Mouse (Mus musculus) adrenal gland, postnatal 14 days (tissue): ENCODE measurements around the gene Krtap8-1. TPM values are rescaled to one million over a fixed set of nuclear protein-coding genes. Genes with fewer than 3 reads are reported as not detected.

Source experiments
- DNase-seq: peaks from one replicate; pipeline ENCODE4 v3.0.0; 2021; ENCODE audit warnings: mixed read lengths
- long read RNA-seq, 2 experiments: library from polyadenylated mRNA; stranded (forward); transcript quantifications; one replicate each; pipeline ENCODE4 v2.0.0; 2021
- total RNA-seq: library from RNA; stranded (reverse); gene quantifications from 2 replicates; pipeline ENCODE4 v1.2.3, GENCODE M21; 2021

Krtap8-1 gene
- not detected in 2 replicates for total RNA-seq
- long read RNA-seq, experiment 1: 0 reads
- long read RNA-seq, experiment 2: 0 reads

DNA sequence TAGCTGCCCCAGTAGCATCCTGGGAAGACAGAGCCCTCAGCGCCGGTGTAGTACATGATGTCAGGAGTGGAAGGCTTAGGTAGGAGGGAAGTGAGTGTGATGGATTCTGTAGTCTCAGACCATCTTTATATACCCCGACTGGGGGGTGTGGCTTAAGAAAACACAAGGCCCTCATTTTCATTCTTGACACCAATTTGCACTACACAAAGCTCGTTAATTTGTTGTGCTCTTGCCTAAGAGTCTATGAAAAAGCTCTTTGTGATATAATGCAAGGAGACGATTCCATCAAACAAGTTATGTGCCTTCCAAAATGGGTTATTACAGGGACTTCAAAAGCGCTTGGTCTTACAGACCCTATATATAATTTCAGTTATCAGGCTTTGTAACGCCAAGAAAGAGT is at the start of gene Krtap8-1:
Krtap8-1 (minus strand) TSS at position 101 of the 400 bp plus-strand sequence.
- DNase-seq: no peak

DNA sequence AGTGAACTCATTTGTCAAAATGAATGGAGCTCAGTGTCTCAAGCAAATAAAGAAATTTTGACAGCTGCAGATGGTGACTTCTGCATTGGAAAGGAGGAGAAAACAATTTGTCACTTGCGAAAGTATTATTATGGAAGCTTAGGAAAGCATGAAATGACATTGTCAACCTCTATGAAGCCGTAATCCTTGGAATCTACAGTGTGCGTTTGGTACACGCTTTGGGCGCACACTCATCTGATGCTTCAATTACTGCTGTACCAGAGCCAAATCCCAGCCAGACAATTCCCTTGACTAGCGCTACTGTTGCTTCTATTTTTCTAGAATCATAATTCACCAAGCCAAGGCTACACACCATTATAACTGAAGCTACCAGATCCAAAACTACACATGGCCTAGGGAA is 49.6 kb upstream of the Krtap8-1 start:
- no peak for DNase-seq

DNA sequence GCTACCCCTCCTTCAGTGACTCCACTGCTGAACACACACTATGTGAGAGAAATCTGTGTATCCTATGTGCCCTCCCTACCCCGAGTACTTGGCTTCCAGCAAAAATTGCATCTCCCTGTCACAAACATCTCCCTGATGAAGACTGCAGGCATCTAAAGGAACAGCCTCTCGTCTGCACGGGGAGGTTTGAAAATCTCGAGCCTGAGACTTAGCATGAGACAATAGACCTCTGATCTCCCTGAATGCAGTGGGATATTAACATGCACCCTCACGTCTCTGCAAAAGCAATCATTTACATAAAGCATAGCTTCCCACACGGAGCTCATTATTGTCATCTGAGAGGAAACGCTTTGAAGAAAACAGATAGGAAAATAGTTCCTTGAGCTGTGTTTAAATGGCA is 42.8 kb upstream of the Krtap8-1 start:
- DNase-seq: no peak

DNA sequence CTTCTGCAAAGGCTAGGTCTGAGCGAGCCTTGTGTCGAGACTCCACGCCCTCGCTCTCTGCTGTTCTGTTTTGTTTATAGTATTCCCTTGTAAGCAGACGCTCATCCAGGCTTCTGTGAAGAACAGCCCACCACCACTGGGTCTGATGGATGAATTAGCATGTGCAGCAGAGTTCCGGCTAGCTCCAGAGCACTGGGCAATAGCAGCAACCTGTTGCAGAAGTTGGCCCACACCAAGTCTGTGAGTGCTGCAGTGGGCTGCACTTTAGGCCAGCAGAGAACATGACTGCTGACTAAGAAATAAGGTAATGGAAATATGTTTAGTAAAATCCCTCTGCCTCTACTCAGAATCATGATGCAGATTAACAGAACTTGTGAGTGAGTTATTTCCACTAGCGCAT is 42.1 kb upstream of the Krtap8-1 start:
- no peak for DNase-seq

DNA sequence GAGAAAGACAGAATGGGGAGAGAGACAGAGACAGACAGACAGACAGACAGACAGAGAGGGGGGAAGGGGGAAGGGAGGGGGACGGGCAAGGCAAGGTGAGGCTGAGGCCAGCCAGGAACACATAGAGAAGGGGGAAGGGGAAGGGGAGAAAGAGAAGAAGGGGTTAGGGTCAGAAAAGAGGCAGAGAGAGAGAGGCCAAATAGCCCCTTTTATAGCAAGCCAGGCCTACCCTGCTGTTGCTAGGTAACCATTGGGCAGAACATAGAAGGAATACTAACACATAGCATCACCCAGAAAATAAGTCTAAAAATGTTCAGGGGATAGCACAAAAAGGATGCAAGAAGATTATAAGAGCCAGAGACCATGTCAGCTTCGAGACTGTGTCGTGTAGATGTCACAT is 40.6 kb upstream of the Krtap8-1 start:
- no peak for DNase-seq

DNA sequence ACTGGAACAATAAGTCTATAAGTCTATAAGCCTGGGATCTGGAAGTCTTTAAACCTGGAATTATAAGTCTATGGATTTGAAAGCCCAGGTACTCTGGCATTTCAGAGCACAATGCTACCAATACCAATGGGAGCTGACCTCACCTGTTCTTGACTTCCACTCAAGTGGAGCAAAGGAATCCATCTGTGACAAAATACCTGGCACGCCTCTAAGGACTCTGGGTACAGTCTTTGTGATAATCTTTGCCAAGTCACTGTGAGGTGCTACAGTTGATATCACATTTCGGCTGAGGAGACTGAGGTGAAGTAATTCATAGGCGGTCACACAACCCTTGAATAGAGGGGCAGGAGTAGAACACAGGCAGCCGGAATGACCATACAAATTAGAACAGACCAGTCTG is 33.2 kb upstream of the Krtap8-1 start:
- no peak for DNase-seq

DNA sequence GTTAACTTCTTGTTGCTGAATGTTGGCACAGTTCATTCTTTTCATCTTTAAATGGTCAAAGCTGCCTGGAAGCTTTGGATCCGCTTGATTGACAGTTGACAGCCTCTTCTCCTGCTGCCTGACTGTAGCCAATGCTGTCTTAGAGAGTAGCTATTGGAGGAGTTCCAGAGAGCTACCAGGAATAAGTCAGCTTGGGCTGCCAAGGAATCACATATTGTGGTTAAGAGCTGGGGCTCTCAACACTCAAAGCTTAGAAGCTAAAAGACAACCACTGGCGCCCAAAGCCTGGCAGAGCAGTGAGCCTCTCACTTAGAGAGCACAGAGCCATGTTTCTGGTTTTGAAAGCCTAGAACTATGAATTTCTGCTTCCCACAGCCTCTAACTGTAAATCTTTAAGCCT is 32.8 kb upstream of the Krtap8-1 start:
- no peak for DNase-seq

DNA sequence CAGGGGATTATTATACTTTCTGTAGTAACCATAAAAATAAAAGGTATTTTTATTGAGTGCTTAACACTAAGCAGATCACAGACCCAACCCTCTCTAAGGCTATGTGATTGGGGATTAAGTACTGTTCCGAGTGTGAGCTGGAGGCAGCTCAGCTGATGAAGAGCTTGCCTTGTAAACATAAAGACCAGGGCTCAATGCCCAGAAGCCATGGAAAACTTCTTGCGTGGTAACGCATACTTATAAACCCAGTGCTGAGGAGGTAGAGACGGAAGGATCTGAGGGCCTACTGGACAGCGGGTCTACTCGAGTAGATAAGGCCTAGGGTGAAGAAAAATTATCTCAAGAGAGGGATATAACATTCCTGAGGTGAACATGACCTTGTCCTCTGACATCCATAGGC is 32.3 kb upstream of the Krtap8-1 start:
- DNase-seq: no peak

DNA sequence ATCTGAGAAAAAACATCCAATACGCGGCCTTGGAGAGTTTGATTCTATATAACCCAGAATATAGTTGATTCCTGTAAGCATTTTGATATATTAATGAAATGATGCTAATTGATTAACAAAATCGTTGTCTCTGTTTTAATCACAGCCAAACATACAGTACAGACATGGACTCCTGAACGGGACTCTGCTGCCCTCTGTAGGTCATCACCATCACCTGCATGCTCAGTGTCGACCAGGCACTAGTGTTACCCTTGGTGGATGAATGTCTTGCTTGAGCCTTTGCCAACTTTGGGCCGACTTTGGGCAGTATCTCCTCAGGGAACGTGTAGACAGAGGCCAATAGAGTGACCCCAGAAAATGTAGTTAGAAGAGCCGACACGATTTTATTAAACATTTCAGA is 29.9 kb upstream of the Krtap8-1 start:
- peak; percentile 72 for DNase-seq

DNA sequence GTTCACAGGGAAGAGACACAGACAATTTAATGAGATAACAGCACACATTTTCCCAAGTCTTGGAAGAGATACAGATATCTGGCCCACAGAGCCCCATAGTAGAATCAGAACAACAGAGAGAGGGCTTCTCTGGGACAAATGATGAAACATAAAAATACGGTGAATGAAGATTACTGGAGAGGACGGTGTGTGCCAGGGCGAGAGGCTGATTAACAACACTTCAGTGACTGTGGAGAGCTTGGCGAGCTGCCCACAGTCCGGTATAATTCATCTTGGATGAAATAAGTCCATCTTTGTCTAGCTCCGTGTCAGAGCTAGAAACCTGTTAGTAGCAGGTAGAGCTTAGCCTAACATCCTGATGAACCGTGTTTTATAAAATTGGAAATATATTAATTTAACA is 25.7 kb upstream of the Krtap8-1 start:
- no peak for DNase-seq

DNA sequence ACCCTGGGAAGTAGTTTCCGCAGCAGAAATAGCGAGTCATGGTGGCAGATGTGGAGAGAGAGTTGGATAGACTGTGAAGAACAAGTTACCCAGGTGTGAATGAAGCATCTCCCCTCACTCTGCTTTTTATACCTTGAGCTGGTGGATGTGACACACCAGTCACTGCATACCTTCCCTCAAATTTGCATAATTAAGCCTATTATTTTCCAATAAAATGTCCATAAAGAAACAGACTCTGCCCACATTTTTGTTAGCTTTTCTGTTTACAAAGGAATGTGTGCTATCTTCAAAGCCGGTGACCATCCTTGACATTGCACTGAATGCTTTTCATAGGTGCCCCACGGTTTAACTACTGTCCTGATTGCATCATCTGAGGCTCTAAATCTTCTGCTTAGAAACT is 20.5 kb upstream of the Krtap8-1 start, which contains the start of gene Krtap7-1:
Krtap7-1 (minus strand) TSS at position 101 of the 400 bp plus-strand sequence.
- DNase-seq: no peak

DNA sequence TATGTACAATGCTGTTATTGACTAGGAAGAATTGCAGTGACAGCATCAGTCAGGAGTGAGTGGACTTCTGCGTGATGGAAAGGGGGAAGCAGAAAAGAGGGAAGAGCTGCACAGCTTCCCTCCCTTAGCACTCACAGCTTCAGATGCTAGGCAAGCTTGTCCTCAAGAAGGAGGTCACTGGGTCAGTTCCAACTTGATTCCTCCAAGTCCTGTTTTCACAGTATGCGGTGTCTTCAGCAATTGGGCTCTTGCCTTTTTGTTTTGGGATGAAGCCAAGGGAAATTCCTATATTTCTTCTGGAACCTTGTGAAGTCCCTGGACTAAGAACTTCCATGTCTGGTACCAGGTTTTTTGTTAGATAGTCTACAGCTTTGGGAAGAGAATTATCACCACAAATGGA is 15.8 kb upstream of the Krtap8-1 start:
- no peak for DNase-seq

DNA sequence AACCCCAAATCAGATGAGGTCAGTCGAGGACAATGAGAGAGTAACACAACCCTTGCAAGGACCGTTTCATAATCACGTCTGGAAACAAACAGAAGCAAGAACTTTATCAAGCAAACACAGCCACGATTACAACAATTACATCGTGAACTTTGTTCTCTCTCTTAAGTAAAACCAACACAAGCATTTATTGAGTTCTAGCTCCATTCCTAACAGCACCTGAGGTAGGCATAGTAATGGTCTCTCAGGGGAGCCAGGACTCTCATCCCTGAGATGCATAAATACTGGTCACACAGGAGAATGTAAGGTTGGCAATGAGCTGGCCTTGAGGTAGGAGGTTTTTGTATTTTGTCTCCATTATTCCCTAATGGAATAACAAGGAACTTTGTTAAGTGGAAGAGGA is 14.1 kb upstream of the Krtap8-1 start:
- no peak for DNase-seq

DNA sequence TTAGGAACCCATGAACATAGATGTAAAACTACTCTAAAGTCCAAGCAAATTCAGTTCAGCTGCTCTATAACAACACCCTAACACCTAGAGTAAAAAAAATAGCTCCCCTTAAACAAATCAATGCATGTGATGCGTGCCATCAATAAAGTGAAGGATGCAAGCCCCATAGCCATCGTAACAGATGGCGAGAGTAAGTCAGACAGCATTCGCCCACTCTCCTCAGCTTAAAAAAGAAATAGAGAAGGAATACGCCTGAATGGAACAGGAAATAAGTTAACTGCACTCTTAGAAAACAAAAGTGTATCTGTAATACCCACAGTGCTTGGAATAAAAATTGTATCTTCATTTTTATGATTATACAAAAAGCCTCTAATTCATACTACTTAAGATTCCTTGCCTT is 9.2 kb upstream of the Krtap8-1 start:
- DNase-seq: no peak

DNA sequence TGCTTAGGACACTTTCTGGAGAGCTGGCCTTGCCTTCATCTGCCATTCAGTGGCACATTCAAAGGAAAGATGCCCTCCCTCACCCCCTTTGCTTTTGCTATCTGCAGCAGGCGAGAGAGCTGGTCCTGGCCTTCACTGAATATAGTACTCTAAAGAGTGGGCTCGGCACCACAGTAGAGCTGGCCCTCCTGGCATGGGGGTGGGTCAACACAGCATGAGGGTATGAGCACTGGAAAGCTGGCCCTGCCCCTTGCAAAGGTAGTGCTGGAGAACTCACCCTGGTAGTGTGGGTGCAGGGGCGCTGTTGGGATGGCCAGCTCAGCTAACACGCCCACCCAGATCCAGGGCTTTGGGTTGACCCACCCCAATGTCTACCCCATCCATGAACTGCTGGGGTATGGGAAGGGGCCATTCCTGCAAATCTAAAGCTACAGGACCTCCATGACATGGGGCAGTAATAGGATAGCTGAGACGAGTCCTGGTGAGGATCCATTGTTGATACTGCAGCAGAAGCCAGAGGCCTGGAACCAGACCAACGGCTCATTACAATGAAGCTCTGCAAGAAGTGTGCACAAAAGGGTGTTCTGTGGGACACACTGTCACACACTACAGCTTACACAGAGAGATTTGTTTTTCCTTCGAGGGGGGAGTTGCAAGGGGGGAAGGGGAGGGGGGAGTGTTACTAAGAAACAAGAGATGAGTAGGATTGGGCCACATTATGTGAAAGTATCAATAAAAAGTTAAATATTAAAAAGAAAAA is 7.8 kb upstream of the Krtap8-1 start:
- DNase-seq: no peak

DNA sequence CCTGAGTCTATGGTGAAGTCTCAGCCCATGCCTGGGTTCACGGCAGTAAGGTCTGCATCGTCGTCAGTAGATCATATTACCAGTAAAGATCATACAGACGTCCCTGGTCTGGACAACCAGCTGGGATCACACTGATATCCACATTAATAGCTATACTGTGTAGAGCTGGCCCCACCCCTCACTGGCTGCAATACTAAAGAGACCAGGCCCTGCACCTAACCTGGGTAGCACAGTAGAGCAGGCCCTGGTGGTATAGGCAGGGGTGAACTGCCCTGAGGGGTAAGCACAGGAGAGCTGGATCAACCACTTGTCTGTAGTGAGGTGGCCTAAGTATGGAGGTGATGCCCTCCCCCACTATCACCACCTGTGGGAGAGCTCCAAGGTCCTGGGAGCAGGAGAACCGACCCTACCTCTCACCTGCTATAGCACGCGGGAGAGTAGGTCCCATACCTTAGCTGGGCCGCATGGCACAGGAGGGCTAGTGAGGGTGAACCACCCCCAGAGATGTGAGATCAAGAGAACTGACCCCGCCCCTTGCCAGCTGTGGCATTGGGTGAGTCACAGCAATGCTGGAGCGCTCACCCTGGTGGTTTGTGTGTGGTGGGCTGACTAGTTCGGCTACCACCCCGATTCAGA is 10.0 kb downstream of the Krtap8-1 start:
- DNase-seq: no peak

DNA sequence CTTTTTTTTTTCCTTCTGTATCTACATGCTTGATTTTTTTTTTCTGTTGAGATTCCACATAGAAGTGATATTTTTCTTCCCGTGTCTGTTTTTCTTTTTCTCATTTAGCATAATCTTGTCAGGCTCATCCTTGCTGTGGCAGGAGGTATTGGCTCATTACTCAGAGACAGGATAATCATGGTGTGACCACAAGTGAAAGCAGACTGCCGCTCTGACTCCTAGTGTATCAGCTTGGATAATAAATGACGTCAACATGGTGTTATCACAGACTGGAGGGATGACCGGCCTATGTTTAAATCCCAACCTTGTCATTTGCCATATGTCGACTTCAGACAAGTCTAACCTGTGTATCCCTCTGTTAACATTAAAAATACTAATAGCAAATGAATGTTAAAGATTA is 26.6 kb downstream of the Krtap8-1 start:
- no peak for DNase-seq

Other genes with a start within 250 kb of the Krtap8-1 start
- gene Krtap21-1, start 84.1 kb downstream of the Krtap8-1 start, total RNA-seq: not detected in 2 replicates
- gene Krtap6-2, start 67.8 kb downstream of the Krtap8-1 start, total RNA-seq: not detected in 2 replicates
- gene Krtap7-1, start 20.4 kb upstream of the Krtap8-1 start, total RNA-seq: not detected in 2 replicates
- not detected in 2 replicates for gene Krtap11-1, start 83.2 kb upstream of the Krtap8-1 start, total RNA-seq